Comparison of ENCODE assay signal across 20 mouse cellular contexts in the genomic region with DNA sequence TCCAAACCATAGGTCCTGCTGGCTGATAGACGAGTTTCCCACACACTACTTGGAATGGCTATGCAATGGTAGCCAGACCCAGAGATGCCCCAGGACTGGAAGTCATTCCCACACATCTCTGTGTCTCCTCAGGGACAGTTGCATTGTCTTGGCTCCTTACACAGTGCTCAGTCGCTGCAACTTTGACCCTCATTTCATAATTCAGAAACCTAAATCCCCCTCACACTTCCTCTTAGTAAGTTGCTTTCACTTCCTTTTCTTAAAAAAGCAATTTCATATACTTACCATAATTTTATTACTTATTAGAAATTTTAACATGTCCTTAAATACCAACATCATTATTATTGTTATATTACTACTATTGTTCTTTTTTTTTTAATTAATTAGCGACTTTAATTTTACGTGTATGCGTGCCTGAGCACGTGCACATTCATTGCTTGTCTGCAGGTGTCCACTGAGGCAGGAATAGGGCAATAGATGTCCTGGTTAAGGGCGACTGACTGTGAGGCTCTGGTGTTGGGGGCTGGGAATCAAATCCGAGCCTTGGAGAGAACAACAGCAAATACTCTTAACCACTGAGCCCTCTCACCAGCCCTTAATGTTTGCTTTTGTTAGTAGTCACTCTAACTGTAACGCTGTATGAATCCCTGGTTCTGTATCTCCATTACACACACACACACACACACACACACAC.
DNase-seq lines count a peak whose midpoint lies in the region; ATAC-seq and TF ChIP-seq lines count a peak whose summit lies in the region.
"Had no signal": no experiment of that assay in that cellular context is flagged by ENCODE, and none has a peak within 500 bp of the region (broad histone marks: within the 10 kb centered on the region; RNA-seq: fewer than 3 reads in every experiment).

No protein-coding gene starts in this region.

- 0 out of 2 replicates have a peak, but pooled peaks cover 6% of the 10 kb centered on the region for H3K27me3 ChIP-seq in forebrain, embryonic 15.5 days
- peaks cover 48% of the 10 kb centered on the region for H3K27me3 ChIP-seq in forebrain, embryonic 10.5 days (ENCODE audit: poor library complexity, severe bottlenecking)
- peaks cover 15% of the 10 kb centered on the region for H3K27me3 ChIP-seq in midbrain, embryonic 12.5 days
- H3K27me3 ChIP-seq in midbrain, embryonic 16.5 days (ENCODE audit: control insufficient read depth, insufficient read depth, low read depth, low read length) = peaks cover 3% of the 10 kb centered on the region
- peaks cover 4% of the 10 kb centered on the region for H3K27me3 ChIP-seq in CH12.LX (replicated peaks)

- no peaks in the 10 kb centered on the region for H3K36me3 ChIP-seq in forebrain, embryonic 15.5 days
- no peaks in the 10 kb centered on the region for H3K36me3 ChIP-seq in forebrain, embryonic 10.5 days (replicated peaks)
- no peaks in the 10 kb centered on the region for H3K36me3 ChIP-seq in midbrain, embryonic 12.5 days
- H3K36me3 ChIP-seq in midbrain, embryonic 16.5 days (ENCODE audit: control insufficient read depth, insufficient read depth, low read length) = no peaks in the 10 kb centered on the region
- no peaks in the 10 kb centered on the region for H3K36me3 ChIP-seq in CH12.LX (replicated peaks in 1 of 2; ENCODE audit: control insufficient read depth in 1 of 2, insufficient read depth in 1 of 2, low read length in 1 of 2)
- H3K36me3 ChIP-seq: embryonic facial prominence, embryonic 12.5 days; limb, embryonic 12.5 days; lung, embryonic 15.5 days had no signal

- H3K4me2 ChIP-seq in forebrain, embryonic 15.5 days (replicated peaks) = no peak overlapping the region
- 0 out of 2 replicates have a peak overlapping the region, but pooled peaks have one; percentile 9 for H3K4me2 ChIP-seq in midbrain, embryonic 12.5 days (replicated peaks)
- H3K4me2 ChIP-seq in midbrain, embryonic 16.5 days (ENCODE audit: low read length) = no peak overlapping the region
- H3K4me2 ChIP-seq in CH12.LX (ENCODE audit: insufficient read depth, low read depth, poor library complexity, severe bottlenecking) = peak overlapping the region; percentile 89
- H3K4me2 ChIP-seq: embryonic facial prominence, embryonic 12.5 days; limb, embryonic 12.5 days; lung, embryonic 15.5 days had no signal

- no peak for TF ChIP-seq POLR2A in CH12.LX (IDR thresholded peaks at IDR 0.05; ENCODE audit: low read depth, low read length)

- H3K79me2 ChIP-seq in CH12.LX (replicated peaks; ENCODE audit: control insufficient read depth, extremely low read depth, insufficient read depth, poor library complexity, severe bottlenecking) = no peaks in the 10 kb centered on the region

- TF ChIP-seq RAD21 in CH12.LX (IDR thresholded peaks at IDR 0.05; ENCODE audit: low read depth, low read length) = no peak

- ATAC-seq in forebrain, embryonic 15.5 days (replicated peaks) = no peak
- no peak for ATAC-seq in midbrain, embryonic 12.5 days (ENCODE audit: low FRiP score, low read depth)
- no peak for ATAC-seq in midbrain, embryonic 16.5 days
- ATAC-seq in megakaryocyte progenitor cell, adult 5-6 weeks (replicated peaks; ENCODE audit: poor library complexity) = peak; percentile 71

- peaks cover 27% of the 10 kb centered on the region for H3K4me1 ChIP-seq in forebrain, embryonic 15.5 days
- peaks cover 48% of the 10 kb centered on the region for H3K4me1 ChIP-seq in forebrain, embryonic 10.5 days
- H3K4me1 ChIP-seq in midbrain, embryonic 12.5 days = peaks cover 50% of the 10 kb centered on the region
- H3K4me1 ChIP-seq in midbrain, embryonic 16.5 days (ENCODE audit: control insufficient read depth, insufficient read depth, low read length) = peaks cover 12% of the 10 kb centered on the region; the same call in 1 of the 2 replicates
- peaks cover 29 to 60% of the 10 kb centered on the region in 2 experiments for H3K4me1 ChIP-seq in CH12.LX (ENCODE audit: control insufficient read depth in 1 of 2, insufficient read depth in 2 of 2)
- H3K4me1 ChIP-seq: lung, embryonic 15.5 days had no signal

- H3K9ac ChIP-seq in forebrain, embryonic 15.5 days (replicated peaks) = no peak overlapping the region
- H3K9ac ChIP-seq in midbrain, embryonic 12.5 days (replicated peaks) = no peak overlapping the region
- H3K9ac ChIP-seq in midbrain, embryonic 16.5 days (ENCODE audit: low read depth, low read length) = no peak overlapping the region
- H3K9ac ChIP-seq in CH12.LX (ENCODE audit: insufficient read depth, low read depth) = no peak overlapping the region
- H3K9ac ChIP-seq: embryonic facial prominence, embryonic 12.5 days; limb, embryonic 12.5 days; liver, embryonic 14.5 days; lung, embryonic 15.5 days had no signal

- TF ChIP-seq EP300 in CH12.LX (IDR thresholded peaks at IDR 0.05; ENCODE audit: low read length) = peak; percentile 94

- H3K9me3 ChIP-seq in forebrain, embryonic 15.5 days = no peaks in the 10 kb centered on the region
- H3K9me3 ChIP-seq in forebrain, embryonic 10.5 days = peaks cover 8% of the 10 kb centered on the region; the same call in 1 of the 2 replicates
- H3K9me3 ChIP-seq in midbrain, embryonic 12.5 days = no peaks in the 10 kb centered on the region
- 0 out of 2 replicates have a peak, but pooled peaks cover 3% of the 10 kb centered on the region for H3K9me3 ChIP-seq in midbrain, embryonic 16.5 days (replicated peaks; ENCODE audit: control insufficient read depth, low read length, poor library complexity, severe bottlenecking)
- peaks cover 9% of the 10 kb centered on the region for H3K9me3 ChIP-seq in CH12.LX (replicated peaks; ENCODE audit: low read length)
- H3K9me3 ChIP-seq: limb, embryonic 12.5 days; lung, embryonic 15.5 days had no signal

- no peak overlapping the region for H3K4me3 ChIP-seq in forebrain, embryonic 15.5 days
- H3K4me3 ChIP-seq in forebrain, embryonic 10.5 days = no peak overlapping the region
- no peak overlapping the region for H3K4me3 ChIP-seq in midbrain, embryonic 12.5 days
- no peak overlapping the region for H3K4me3 ChIP-seq in midbrain, embryonic 16.5 days (ENCODE audit: low read depth, low read length)
- peak overlapping the region in 1 of 3 experiments; percentile 32 for H3K4me3 ChIP-seq in CH12.LX (replicated peaks in 1 of 3; ENCODE audit: low read depth in 2 of 3, low read length in 2 of 3, poor library complexity in 1 of 3)
- H3K4me3 ChIP-seq: embryonic facial prominence, embryonic 12.5 days; erythroblast, embryonic 14.5 days; gastrocnemius, adult 2 months; limb, embryonic 12.5 days; lung, embryonic 15.5 days had no signal

- dilution Hi-C loops in CH12.LX (cut with MboI; ENCODE audit: extremely low pct_ligation_motif_present, extremely low pct_unique_long_range_greater_than_20kb, low sequenced_read_pairs) = no loop called here

- 67% methylated on average over 9 of the region's 9 CpGs for WGBS in forebrain, embryonic 15.5 days
- 77% methylated on average over 9 of the region's 9 CpGs for WGBS in forebrain, embryonic 10.5 days
- 69% methylated on average over 9 of the region's 9 CpGs for WGBS in midbrain, embryonic 12.5 days
- WGBS in midbrain, embryonic 16.5 days = 55% methylated on average over 9 of the region's 9 CpGs

- TF ChIP-seq CTCF in CH12.LX (conservative IDR thresholded peaks at IDR 0.05 in 1 of 2, IDR thresholded peaks at IDR 0.05 in 1 of 2; ENCODE audit: low read depth in 2 of 2, low read length in 2 of 2) = no peak

- in situ Hi-C loops in CH12.LX (cut with MboI; ENCODE audit: low pct_ligation_motif_present, low pct_unique_long_range_greater_than_20kb, low sequenced_read_pairs) = no loop called here

- no peak for DNase-seq in forebrain, embryonic 10.5 days (ENCODE audit: extremely low spot score, low spot score)
- DNase-seq in CH12.LX (ENCODE audit: extremely low read depth) = peak; percentile 63
- no peak for DNase-seq in heart, adult 9 months (ENCODE audit: low spot score in 2 of 2)
- no peak for DNase-seq in retina, embryonic 14.5 days (ENCODE audit: low spot score)
- DNase-seq: cerebellum, adult 9-10 months; gastrocnemius, adult 2 months; heart, postnatal 36 days; kidney, adult 18-20 months; right cerebral cortex, postnatal 4 days; thymus, adult 18-20 months had no signal

- peak overlapping the region; percentile 56; the same call in 1 of the 2 replicates for H3K27ac ChIP-seq in forebrain, embryonic 15.5 days (replicated peaks)
- no peak overlapping the region for H3K27ac ChIP-seq in forebrain, embryonic 10.5 days
- H3K27ac ChIP-seq in midbrain, embryonic 12.5 days (replicated peaks) = peak overlapping the region; percentile 54
- no peak overlapping the region for H3K27ac ChIP-seq in midbrain, embryonic 16.5 days (ENCODE audit: low read length)
- no peak overlapping the region for H3K27ac ChIP-seq in CH12.LX (ENCODE audit: insufficient read depth, low read depth)
- H3K27ac ChIP-seq: embryonic facial prominence, embryonic 12.5 days; gastrocnemius, adult 2 months; kidney, postnatal 0 days; limb, embryonic 12.5 days; liver, embryonic 14.5 days; lung, embryonic 15.5 days had no signal

TF ChIP-seq in CH12.LX, 34 proteins besides CTCF, POLR2A, EP300 and RAD21 (continues in another document):
- no peak for TF ChIP-seq ZNF384 (IDR thresholded peaks at IDR 0.05; ENCODE audit: low read depth, low read length)
- TF ChIP-seq JUND (conservative IDR thresholded peaks at IDR 0.05; ENCODE audit: low read depth, low read length) = peak; percentile 39; the same call in 1 of the 2 replicates
- TF ChIP-seq JUN (IDR thresholded peaks at IDR 0.05; ENCODE audit: insufficient read depth, low read depth, low read length) = no peak
- 0 out of 2 replicates have a peak, but pooled peaks have one; percentile 25 for TF ChIP-seq MEF2A (IDR thresholded peaks at IDR 0.05; ENCODE audit: borderline replicate concordance, low read depth, low read length)
- TF ChIP-seq KAT2A (IDR thresholded peaks at IDR 0.05; ENCODE audit: insufficient replicate concordance, low read length) = 0 out of 2 replicates have a peak, but pooled peaks have one; percentile 21
- peak; percentile 92 for TF ChIP-seq IRF4 (IDR thresholded peaks at IDR 0.05; ENCODE audit: low read depth, low read length)
- 0 out of 2 replicates have a peak, but pooled peaks have one; percentile 47 for TF ChIP-seq MYC (IDR thresholded peaks at IDR 0.05; ENCODE audit: low read depth, low read length)
- TF ChIP-seq BHLHE40 (IDR thresholded peaks at IDR 0.05; ENCODE audit: low read depth, low read length) = peak; percentile 93
- TF ChIP-seq TCF12 (IDR thresholded peaks at IDR 0.05; ENCODE audit: low read depth, low read length) = peak; percentile 26; the same call in 1 of the 2 replicates
- TF ChIP-seq SMC3 (IDR thresholded peaks at IDR 0.05; ENCODE audit: low read depth, low read length) = no peak
- no peak for TF ChIP-seq USF2 (conservative IDR thresholded peaks at IDR 0.05; ENCODE audit: low read depth, low read length)
- TF ChIP-seq RCOR1 (conservative IDR thresholded peaks at IDR 0.05; ENCODE audit: low read depth, low read length) = 0 out of 2 replicates have a peak, but pooled peaks have one; percentile 49
- TF ChIP-seq CHD2 (IDR thresholded peaks at IDR 0.05; ENCODE audit: low read length) = peak; percentile 49; the same call in 1 of the 2 replicates
- peak; percentile 33; the same call in 1 of the 2 replicates for TF ChIP-seq MAZ (IDR thresholded peaks at IDR 0.05; ENCODE audit: low read depth, low read length)
- peak; percentile 46 for TF ChIP-seq MAX (IDR thresholded peaks at IDR 0.05; ENCODE audit: low read length)

Comparison
In these comparisons a context has a peak if more than half of its experiments do, and no peak if none do; other contexts are left out.
1. H3K27ac ChIP-seq: peak in forebrain, embryonic 15.5 days (single experiment) and midbrain, embryonic 12.5 days (single experiment); none in forebrain, embryonic 10.5 days (single experiment), midbrain, embryonic 16.5 days (single experiment) and CH12.LX (single experiment).
2. H3K4me2 ChIP-seq: peak in midbrain, embryonic 12.5 days (single experiment) and CH12.LX (single experiment); none in forebrain, embryonic 15.5 days (single experiment) and midbrain, embryonic 16.5 days (single experiment).